Mouse (Mus musculus) urinary bladder, adult 18-20 months (tissue): ENCODE measurements at regions not wholly inside any gene's neighbourhood (a gene's known extent, or its start where the extent isn't known, plus 50 kb on each side); places are given as distances from the start of the nearest gene placed in this dataset.

ENCODE experiments used
- DNase-seq, 2 experiments: peaks; one replicate each; pipeline ENCODE4 v3.0.0; 2022; ENCODE audit warnings: low spot score in 2 of 2, mixed read lengths in 2 of 2

DNA sequence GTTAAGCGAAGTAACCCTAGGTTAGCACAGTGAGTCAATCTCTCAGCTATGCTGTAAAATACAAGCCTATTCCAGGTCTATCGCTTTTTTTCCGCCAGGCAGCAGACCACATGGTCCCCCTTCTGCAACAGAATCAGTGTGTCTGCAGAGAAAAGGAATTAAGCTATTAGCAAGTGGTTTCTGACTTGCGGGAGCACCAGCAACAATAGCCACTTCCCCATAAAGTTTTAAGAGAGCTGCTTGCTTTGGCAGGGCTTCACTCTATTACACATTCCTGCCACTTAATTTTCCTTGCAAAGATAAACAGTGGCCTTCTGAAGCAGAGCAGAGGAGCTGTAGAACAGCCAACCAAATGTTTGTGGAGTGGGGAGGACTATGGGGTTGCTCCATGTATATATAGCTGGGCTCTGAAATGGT lies 59.8 kb upstream of the Osmr start:
- DNase-seq: no peak

GRCm38 (mm10) chr15:6941491-6941890 lies 66.7 kb upstream of the Osmr start:
- DNase-seq: no peak

DNA sequence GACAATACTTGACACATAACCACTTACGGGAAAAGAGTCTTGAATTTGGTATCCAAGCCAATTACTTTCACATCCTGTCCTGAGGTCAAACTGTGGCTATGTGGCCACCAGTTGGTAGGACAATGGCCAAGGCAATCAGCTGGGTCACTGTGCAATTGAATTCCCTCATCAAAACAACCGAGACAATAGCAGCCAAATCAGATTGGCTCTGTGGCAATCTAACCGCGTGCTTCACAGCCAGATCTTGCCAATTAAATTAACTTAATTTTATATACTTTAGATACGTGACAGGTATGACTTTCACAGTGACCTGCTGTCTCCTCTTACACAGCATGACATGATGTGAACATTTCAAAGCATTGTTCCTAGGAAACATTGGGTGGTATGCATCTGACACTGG lies 74.5 kb upstream of the Osmr start:
- no peak for DNase-seq

GRCm38 (mm10) chr15:6949686-6950085 lies 74.9 kb upstream of the Osmr start:
- DNase-seq: no peak

GRCm38 (mm10) chr15:6950503-6950902 lies 75.7 kb upstream of the Osmr start:
- no peak for DNase-seq

DNA sequence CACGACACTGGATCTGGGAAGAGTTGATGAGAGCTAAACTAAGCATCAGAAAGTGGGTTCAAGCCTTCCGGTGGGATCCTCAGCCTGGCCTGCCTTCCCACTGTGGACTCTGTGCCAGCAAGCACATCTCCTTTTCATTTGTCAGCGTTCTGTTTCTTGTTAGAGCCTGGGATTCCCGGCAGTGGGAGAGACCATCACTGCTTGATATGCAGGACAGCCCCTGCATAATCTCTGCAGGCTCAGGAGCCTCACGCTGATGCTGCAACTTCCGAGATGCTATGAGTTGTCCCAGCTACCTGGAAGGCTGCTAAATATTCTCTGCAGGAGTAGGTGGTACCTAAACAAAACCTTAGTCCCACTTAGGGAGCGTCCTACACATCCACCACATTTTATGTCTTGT lies 78.8 kb upstream of the Osmr start:
- no peak for DNase-seq

GRCm38 (mm10) chr15:6953970-6954791 lies 79.4 kb upstream of the Osmr start:
- DNase-seq: no peak

- DNase-seq: no peak
These were observed 85.1 kb upstream of the Osmr start for GRCm38 (mm10) chr15:6959911-6960310.

- DNase-seq: no peak
These were observed 86.3 kb upstream of the Osmr start for GRCm38 (mm10) chr15:6960753-6961746.

DNA sequence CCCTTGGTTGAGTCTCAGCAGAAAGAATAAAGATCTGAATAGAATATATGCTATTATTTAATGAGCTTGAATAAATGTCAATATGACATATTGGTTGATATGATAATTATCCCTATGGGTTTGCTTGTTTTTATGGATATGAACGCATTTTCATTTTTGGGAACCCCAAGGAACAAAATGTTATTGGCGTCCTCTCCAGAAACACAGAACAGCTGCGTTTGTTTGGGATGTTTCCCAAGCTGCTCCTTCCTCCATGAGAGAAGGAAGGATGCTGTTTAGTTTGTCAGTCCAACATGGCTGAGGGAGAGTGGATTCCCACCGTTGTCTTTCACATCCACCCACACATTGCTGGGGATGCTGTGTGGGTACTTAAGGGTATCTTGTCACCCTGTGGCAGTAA lies 89.9 kb upstream of the Osmr start:
- no peak for DNase-seq

DNA sequence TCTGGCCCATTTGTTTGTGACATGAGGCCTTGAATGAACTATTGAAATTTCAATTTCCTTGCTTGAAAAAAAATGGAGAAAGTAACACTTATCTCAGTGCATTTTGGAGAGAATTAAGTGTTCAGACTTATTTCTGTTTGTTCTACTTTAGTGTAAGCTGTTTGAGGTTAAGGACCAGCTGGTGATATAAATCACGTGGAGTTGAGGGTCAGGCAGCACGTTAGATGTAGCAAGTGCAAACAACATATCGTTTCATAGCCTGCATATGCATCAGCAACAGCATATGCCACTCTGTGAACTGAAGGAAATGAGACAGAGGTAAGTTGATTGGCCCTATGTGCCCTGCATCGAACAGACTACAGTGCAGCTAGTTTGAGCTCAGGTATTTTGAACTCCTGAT lies 90.7 kb upstream of the Osmr start:
- DNase-seq: no peak

- no peak for DNase-seq
These were observed 99.6 kb upstream of the Osmr start for GRCm38 (mm10) chr15:6974410-6974809.

GRCm38 (mm10) chr15:6981430-6981829 lies 106.7 kb upstream of the Osmr start:
- no peak for DNase-seq

GRCm38 (mm10) chr15:6983320-6983719 lies 107.1 kb upstream of the Lifr start:
- DNase-seq: no peak

DNA sequence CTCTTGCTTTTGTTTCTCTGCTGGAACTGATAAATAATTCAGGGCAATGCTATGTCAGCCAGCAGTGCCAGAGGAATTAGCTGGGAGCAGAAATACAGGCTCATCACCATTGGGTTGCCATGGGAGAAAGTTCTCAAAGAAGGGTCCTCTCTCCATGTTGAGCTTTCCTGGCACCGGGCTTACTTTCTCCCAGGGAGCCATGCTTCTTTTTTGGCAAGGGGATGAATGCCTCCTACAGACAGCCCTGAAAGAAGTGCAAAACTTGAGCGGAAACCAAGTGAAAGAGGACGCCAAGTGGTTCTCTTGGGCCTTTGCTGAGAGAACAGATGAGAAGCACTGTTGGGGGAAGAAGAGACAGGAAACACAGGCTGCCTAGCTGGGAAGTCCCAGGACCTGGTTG lies 102.2 kb upstream of the Lifr start:
- no peak for DNase-seq

GRCm38 (mm10) chr15:6989094-6989493 lies 101.3 kb upstream of the Lifr start:
- no peak for DNase-seq

DNA sequence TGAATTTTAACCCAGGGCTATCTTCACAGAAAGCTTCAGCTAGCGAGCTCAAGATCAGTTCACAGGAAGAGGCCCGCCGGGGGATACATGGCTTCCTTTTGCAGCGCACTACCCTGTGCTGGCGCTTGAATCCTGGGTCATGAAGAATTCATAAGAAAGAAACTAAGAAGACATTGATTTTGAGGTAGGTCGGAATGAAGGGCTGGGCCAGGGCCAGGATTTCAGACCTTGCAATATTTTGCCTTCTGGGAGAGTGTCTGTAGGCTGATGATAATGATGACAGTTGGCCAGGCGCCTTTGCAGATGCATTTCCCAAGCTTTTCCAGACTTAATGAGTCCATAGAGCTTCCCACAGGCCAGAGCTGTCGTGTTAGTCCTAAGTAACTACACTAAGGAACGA lies 97.2 kb upstream of the Lifr start:
- no peak for DNase-seq

GRCm38 (mm10) chr15:6995246-6995645 lies 95.2 kb upstream of the Lifr start:
- DNase-seq: no peak

DNA sequence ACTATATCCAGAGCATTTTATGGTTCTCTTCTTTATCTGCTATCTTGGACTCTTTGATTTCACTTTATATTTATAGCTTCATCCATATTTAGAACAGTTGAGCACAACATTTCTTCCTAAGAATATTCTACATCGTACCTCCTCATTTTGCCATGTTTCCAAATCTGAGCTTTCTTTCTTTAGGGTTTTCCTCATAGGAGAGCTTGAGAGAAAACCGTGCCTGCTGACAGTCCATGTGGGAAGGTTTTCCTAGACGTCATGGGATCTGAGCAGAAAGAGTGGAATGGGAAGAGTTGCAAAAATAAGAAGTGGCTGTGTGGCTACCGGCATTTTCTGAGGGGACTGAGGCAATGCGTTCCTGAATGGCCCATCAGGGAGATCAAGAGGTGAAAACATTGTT lies 92.5 kb upstream of the Lifr start:
- DNase-seq: no peak

DNA sequence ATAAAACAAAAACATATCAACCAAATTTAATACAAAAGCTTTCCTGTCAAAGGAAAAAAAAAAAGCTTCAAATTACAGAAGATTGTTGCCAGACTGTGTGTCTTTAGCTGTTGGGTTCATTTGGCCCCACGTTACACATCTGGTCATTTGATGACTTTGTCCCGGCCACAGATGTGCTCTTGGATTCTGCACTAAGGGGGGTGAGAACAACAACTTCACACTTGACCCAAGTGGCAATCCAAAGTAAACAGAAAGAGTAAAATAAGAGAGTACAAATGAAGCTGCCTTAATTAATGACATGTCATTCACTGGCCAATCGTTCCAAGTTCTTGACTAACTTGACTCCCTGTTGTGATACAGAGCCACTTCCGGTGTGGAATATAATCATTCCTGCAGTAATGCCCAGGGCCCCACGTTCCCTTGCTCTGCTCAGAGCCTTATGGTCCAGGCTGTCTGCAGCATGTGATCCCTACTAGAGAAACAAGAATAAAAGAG lies 91.8 kb upstream of the Lifr start:
- DNase-seq: no peak

GRCm38 (mm10) chr15:6999667-7000066 lies 90.7 kb upstream of the Lifr start:
- no peak for DNase-seq

DNA sequence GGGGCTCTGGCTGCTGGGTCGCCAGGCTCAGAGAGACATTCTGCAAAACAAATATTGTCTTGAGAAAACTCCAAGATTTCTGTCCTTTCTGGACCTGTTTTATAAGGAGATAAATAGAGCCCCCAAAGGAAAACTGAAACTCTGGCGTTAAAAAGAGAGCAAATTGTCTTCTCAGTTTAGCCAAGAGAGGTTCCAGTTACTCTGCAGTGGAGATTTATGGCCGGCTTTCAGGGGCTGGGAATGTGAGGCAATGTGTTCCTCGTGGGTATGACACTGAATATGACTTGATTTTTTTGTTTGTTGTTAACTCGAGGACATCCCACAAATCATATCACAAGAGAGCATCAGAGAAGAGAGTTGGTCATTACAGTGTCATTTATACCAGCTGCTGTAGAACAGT lies 88.2 kb upstream of the Lifr start:
- no peak for DNase-seq

DNA sequence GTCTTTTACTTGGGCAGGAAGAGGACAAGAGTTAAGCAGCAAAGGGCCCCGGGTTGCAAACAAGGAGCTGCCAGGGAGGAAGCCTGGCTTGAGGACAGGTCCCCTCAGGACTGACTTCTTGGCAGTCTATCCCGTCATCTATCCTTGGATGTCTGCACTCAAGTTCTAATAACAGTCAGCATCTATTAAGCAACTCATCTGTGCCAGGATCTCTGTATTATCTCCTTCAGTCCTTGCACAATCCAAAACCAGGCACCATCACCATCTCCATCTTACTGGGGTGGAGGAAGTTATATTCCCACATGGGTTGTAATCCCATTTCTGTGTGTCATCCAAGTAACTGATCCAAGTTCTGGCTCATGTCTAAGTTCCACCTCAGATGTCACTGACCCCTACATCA lies 87.1 kb upstream of the Lifr start:
- DNase-seq: no peak
